Mouse (Mus musculus) kidney, adult 2 months (tissue): ENCODE results near the gene Rell1. TPM values are rescaled to one million over a fixed set of nuclear protein-coding genes. Genes with fewer than 3 reads are reported as not detected.

Experiments
- DNase-seq: peaks from one replicate; pipeline ENCODE4 v3.0.0; 2021
- H3K27ac ChIP-seq: fragments of 200-500 bp; 2 replicates; pipeline ENCODE4 v1.5.1; 2012; ENCODE audit warnings: low read depth, low read length, control low read depth, inconsistent platforms; ENCODE audit not compliant: insufficient read depth
- H3K27me3 ChIP-seq: fragments of 200-500 bp; replicated peaks from 2 replicates; pipeline ENCODE4 v1.6.1; 2012; ENCODE audit warnings: mild to moderate bottlenecking, moderate library complexity, low read length, inconsistent platforms; ENCODE audit not compliant: control insufficient read depth, insufficient read depth
- H3K36me3 ChIP-seq: fragments of 200-500 bp; 2 replicates; pipeline ENCODE4 v1.6.1; 2012; ENCODE audit warnings: mild to moderate bottlenecking, moderate library complexity, low read length, inconsistent platforms; ENCODE audit not compliant: control insufficient read depth, insufficient read depth
- H3K4me1 ChIP-seq: fragments of 200-500 bp; 2 replicates; pipeline ENCODE4 v1.6.1; 2011; ENCODE audit warnings: low read length; ENCODE audit not compliant: control insufficient read depth, insufficient read depth
- H3K4me3 ChIP-seq: fragments of 200-500 bp; 2 replicates; pipeline ENCODE4 v1.5.1; 2011; ENCODE audit warnings: mild to moderate bottlenecking, low read depth, low read length, control low read depth; ENCODE audit not compliant: insufficient read depth
- CTCF ChIP-seq: fragments of 200-500 bp; conservative IDR thresholded peaks from 2 replicates; pipeline ENCODE4 v1.5.1; 2011; ENCODE audit warnings: low read depth, mild to moderate bottlenecking, control low read depth, low read length, moderate library complexity, mixed read lengths; ENCODE audit not compliant: insufficient read depth, insufficient read length
- POLR2A ChIP-seq: fragments of 200-500 bp; IDR thresholded peaks from one replicate; pipeline ENCODE4 v1.6.1; 2011; ENCODE audit warnings: low read depth, low read length, control low read depth
- WGBS: fragments of 180-500 bp; shearing (Covaris S2); methylation state at CpG from one replicate; pipeline ENCODE4 v1.1.7; 2018; 5-methylcytosine and 5-hydroxymethylcytosine counted together
- polyA plus RNA-seq: library from polyadenylated mRNA; depleted of rRNA; stranded (reverse); fragments of >200 nt; gene quantifications from 2 replicates; pipeline ENCODE4 v1.2.3, GENCODE M21; 2012; rRNA removed

The Rell1 gene
- polyA plus RNA-seq, 1 experiment, result 6.8 TPM

- 69% methylated on average over 17 of the region's 17 CpGs for WGBS
- Histone ChIP-seq H3K36me3 (no peaks in the 10 kb centered on the region), H3K4me1 (peaks cover 24% of the 10 kb centered on the region), H3K4me3 (no peak overlapping the region), H3K27me3 (no peaks in the 10 kb centered on the region), H3K27ac (peak overlapping the region; percentile 18; the same call in 1 of the 2 replicates)
- no peak for TF ChIP-seq CTCF
- TF ChIP-seq POLR2A, result no peak
- DNase-seq, result no peak
Measured at GRCm38 (mm10) chr5:63872176-63872932, 96.3 kb downstream of the Rell1 start.

GRCm38 (mm10) chr5:63867421-63867820 lies 101.3 kb downstream of the Rell1 start:
- no peaks in the 10 kb centered on the region for H3K36me3 ChIP-seq
- 0 out of 2 replicates have a peak, but pooled peaks have one; percentile 3 for TF ChIP-seq CTCF
- TF ChIP-seq POLR2A, result no peak
- peak; percentile 93 for DNase-seq
- WGBS, result 22% methylated on average over 3 of the region's 3 CpGs
- no peak overlapping the region for H3K4me3 ChIP-seq
- no peaks in the 10 kb centered on the region for H3K27me3 ChIP-seq
- peak overlapping the region; percentile 85 for H3K27ac ChIP-seq
- H3K4me1 ChIP-seq, result peaks cover 24% of the 10 kb centered on the region

GRCm38 (mm10) chr5:63858901-63859300 lies 109.8 kb downstream of the Rell1 start:
- H3K4me3 ChIP-seq, result no peak overlapping the region
- no peaks in the 10 kb centered on the region for H3K36me3 ChIP-seq
- TF ChIP-seq CTCF (no peak), POLR2A (no peak)
- DNase-seq, result no peak
- no peaks in the 10 kb centered on the region for H3K27me3 ChIP-seq
- H3K27ac ChIP-seq, result no peak overlapping the region
- 74% methylated on average over 8 of the region's 8 CpGs for WGBS
- H3K4me1 ChIP-seq, result peaks cover 1% of the 10 kb centered on the region

Other genes starting within 250 kb of the Rell1 start
- 50.1 and 57.6 TPM in 2 replicates for gene 0610040J01Rik, start 156.5 kb downstream of the Rell1 start, polyA plus RNA-seq
- gene Pgm2, start 124.1 kb upstream of the Rell1 start, polyA plus RNA-seq, result 7.6 TPM in 2 replicates
- gene Tbc1d1, start 187.4 kb upstream of the Rell1 start, polyA plus RNA-seq, result 37.0 and 38.3 TPM in 2 replicates